Mouse (Mus musculus) left cerebral cortex, adult 11 months (tissue): ENCODE data around the gene Cwc15.
"Not testable (repeated sequence)": the region's sequence is repeated elsewhere in the genome, so short reads cannot be mapped to it uniquely, and the experiment has no call there.

ENCODE experiments used
- DNase-seq: peaks from one replicate; pipeline ENCODE4 v3.0.0; 2022; ENCODE audit warnings: low spot score

Gene Cwc15

GRCm38 (mm10) chr9:14500023-14500915 is at the start of gene Cwc15, which contains the start of gene Kdm4d:
TSS of gene Cwc15 (plus strand) at chr9:14500617.
TSS of gene Kdm4d (minus strand) at chr9:14500482.
- peak; percentile 94 for DNase-seq

DNA sequence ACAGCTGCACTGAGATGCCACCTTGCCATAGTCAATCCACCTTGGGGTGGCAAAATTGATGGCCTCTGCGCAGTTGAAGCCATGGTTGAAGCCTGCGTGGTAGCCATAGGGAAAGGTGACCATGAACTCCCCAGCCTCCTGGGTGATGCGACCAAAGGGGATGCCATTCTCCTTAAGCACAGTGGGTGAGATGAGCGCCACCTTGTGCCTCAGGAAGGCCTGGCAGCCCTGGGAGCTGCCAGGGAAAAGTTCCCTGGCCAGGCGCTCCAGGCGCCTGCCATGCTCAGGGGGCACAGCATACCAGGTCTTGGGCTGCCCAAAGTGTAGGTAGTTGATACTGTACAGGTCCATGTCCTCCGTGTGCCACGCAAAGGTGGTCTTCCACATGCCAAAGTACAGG is 49.3 kb upstream of the Cwc15 start:
- not testable (repeated sequence) for DNase-seq

GRCm38 (mm10) chr9:14456320-14456719 is 44.1 kb upstream of the Cwc15 start:
- no peak for DNase-seq

DNA sequence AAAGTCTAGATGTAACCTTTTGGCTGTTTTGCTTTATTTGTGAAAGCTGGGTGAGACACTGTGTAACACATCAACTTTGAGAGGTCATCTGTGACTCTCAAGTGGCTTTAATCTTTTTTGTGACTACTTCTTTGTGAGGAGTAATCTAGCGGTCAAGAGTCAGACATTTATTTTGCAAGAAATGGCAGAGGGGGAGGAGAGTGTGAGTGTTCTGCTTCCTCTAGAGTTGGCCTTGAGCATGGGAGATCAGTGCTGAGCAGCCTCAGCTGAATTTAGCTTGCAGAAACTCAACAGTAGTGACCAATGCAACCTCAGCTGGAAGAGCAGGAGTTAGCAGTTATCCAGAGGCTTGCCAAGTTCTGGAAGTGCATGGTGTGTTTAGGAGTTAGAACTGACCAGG is 37.9 kb upstream of the Cwc15 start:
- DNase-seq: not testable (repeated sequence)

DNA sequence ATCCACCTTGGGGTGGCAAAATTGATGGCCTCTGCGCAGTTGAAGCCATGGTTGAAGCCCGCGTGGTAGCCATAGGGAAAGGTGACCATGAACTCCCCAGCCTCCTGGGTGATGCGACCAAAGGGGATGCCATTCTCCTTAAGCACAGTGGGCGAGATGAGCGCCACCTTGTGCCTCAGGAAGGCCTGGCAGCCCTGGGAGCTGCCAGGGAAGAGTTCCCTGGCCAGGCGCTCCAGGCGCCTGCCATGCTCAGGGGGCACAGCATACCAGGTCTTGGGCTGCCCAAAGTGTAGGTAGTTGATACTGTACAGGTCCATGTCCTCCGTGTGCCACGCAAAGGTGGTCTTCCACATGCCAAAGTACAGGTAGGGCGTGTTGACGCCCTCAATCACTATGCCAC is 36.7 kb upstream of the Cwc15 start:
- not testable (repeated sequence) for DNase-seq

GRCm38 (mm10) chr9:14498896-14499705 is 1.3 kb upstream of the Cwc15 start:
- DNase-seq: no peak

DNA sequence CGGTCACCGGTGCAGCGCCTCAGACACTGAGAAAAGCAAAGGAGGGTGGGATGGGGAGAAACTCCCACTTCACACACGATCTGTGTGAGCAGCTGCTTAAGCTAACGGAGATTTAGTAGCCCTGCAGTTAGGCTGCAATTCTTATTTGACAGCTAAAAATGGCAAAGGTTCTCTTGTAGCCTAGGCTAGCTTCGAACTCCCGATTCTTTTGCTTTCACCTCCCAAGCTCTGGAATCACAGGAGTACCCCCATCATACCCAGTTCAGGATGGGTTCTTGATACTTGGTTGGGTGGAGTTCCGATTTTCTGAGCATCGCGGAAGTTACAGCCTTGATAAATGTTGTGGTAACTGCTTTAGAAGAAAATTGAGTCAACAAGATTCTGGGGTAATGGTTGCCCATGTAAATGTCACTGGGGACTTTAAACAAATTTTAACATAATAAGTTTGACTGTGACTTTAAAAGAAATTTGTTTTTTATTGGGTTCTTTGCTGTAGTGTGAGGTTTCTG is 553 bp downstream of the Cwc15 start:
- no peak for DNase-seq

- DNase-seq: peak; percentile 17
Observed at GRCm38 (mm10) chr9:14512633-14513445, 12.4 kb downstream of the Cwc15 start.

DNA sequence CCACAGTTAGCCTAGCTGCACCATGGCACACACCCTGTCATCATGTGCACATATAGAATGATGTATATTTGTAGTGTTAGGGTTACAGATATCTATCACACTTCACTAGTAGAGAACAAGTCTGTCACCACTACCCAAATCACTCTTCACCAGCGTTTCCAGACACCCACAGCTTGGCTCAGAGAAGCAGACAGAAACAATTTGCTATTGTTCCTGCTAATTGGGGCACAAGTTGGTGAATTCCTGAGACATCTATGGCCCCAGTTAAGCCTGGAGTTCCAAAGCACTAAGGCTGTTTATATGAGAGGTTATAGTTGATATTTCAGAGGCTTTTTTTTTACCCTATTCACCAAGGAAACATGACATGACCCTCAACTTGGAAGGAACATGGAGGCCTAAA is 16.9 kb downstream of the Cwc15 start:
- DNase-seq: no peak

GRCm38 (mm10) chr9:14518105-14518504 is 17.7 kb downstream of the Cwc15 start:
- no peak for DNase-seq

DNA sequence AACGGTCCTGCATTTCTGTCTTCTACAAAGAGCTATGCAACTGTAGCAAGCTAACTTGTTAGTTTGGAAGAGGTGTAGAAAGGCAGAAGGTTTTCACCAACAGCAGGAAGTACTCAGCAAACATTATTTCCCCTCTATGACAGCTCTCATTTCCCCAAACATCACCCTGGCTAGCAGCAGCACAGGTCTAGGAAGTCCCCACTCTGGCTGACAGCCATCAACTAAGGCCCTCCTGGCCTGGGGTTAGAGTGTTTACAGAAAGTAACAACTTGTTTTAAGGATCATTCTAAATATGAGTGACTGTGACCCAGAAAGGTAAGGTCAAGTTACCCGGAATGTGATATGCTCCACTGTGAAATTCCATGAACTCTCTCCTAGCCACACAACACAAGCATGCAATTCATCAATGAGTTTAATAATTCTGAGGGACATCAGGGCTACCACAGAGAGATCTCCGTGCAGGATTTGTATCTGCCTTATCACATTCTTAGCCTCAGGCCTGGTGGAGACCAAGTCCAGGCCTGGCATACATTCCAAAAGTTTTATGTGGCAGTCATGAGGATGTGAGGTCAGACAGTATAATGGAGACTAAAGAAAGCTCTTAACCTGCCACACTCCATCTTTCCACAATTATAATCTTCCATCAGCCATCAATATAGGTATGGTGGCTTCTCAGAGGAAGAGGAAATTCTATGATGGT is 20.7 kb downstream of the Cwc15 start:
- no peak for DNase-seq

DNA sequence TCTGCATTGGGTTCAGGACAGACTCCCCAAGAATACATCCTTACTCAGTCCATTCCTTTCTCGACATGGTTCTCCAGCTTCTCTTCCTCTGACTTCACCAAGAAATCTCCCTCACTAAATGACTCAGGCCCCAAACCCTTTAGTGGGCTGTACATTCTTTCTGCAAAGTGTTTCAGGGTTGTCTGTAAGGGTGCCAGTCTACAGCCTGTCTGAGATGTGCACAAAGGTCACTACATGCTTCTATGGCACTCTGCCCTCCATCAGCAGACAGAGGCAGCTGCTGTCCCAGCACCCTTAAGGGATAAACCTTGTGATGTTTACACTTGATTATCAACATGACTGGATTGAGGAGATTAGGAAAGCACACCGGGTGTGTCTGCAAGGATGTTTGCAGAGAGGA is 21.3 kb downstream of the Cwc15 start:
- DNase-seq: no peak

DNA sequence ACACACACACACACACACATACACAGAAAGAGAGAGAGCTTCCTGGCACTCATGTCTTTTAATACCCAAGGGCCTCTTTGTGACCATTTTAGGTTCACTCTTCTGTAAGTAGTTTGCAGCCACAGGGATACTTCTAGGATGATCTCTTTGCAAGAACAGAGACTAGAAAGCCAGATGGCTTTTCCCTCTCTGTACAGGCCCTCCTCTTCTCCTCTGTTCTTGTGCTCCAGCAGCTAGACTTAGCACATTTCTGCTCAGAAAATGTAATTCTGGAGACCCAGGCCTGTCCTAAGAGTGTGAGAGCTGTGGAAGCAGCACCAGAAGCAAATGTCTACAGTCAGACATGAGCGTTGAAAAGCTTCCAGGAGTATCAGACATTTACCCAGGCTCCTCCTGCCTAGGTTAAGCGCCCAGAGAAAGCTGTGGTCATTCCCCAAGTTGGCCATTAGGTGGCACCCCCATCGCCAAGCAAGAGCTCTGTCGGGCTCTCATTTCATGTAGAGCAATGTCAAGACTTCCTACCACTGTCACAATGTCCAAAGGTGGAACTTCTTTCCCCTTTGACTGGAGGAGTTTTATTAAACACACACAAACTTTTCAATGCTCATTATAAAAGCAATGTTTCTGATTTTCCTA is 23.1 kb downstream of the Cwc15 start:
- peak; percentile 63 for DNase-seq

DNA sequence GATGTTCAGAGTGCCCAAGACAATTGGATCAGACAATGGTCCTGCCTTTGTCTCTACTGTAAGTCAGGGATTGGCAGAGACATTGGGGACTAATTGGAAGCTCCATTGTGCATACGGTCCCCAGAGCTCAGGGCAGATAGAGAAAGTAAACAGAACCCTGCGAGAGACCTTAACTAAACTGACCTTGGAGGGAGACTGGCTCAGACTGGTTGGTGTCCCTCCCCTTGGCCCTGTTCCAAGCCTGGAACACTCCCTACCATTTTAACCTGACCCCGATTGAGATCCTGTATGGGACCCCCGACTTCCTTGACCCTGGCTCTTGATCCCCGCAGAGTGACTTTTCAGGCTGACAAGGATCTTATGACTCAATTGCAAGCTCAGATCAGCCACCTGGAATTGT is 29.6 kb downstream of the Cwc15 start:
- no peak for DNase-seq

DNA sequence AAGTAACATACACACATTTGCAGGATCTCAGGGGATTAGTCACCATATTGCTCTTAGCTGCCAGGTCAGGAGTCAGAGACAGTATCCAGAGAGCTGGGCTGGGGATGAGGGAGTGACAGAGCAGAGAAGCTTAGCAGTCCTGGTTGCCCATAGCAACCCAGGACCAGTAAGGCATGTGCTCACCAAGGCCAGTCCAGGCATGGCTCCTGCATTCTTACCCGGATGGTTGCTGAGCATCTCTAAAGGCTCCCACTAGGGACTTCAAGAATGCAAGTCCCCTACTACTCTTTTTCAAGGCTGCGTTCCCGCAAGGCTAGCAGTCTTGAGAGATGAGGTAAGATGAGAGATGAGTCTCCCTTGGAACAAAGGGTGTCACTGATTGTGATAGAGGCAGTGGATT is 31.9 kb downstream of the Cwc15 start:
- DNase-seq: no peak

DNA sequence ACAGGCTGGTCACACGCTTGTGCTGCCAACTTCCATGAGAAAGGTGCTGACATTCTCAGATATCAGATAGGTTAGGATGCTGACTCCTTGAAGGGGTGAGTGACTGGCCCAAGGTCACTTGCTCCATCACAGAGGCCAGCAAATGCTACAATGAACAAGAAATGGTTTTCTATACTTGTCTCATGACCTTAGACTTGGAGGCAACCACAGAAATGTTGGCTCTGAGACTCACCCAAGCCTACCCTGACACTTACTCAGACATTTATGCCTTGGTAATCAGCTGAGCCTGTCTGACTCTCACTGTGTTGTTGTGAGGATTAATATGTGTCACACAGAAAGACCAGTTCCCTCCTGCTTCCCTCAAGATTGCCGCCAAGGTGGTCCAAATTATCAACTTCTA is 33.2 kb downstream of the Cwc15 start:
- no peak for DNase-seq

DNA sequence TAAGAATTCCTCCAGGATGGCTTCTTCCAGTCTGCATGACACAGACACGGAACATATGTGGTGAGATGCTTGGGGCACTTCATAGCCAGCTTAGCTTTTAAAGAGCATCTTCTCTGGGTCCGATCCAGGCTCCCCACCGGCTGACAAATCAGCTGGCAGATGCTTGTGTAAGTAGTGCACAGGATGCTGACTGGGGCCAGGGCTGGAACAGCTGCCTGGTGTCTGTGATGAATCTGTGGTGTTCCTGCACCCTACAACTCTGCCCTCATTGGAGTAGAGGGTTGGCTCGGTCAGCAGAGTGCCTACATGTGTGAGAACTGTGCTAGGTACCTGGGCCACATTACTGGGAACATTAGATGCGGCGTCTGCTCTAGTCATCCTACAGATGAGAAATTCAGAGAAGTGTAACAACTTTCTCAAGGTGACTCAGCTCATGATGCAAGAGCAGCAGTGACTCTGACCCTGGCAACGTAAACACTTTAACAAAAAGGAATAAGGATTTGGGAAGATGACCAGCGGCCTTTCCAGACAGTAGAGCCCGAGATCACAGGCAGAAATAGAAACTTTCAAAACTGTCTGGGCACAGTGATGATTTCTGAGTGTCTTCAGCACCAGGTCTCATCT is 34.5 kb downstream of the Cwc15 start:
- no peak for DNase-seq

DNA sequence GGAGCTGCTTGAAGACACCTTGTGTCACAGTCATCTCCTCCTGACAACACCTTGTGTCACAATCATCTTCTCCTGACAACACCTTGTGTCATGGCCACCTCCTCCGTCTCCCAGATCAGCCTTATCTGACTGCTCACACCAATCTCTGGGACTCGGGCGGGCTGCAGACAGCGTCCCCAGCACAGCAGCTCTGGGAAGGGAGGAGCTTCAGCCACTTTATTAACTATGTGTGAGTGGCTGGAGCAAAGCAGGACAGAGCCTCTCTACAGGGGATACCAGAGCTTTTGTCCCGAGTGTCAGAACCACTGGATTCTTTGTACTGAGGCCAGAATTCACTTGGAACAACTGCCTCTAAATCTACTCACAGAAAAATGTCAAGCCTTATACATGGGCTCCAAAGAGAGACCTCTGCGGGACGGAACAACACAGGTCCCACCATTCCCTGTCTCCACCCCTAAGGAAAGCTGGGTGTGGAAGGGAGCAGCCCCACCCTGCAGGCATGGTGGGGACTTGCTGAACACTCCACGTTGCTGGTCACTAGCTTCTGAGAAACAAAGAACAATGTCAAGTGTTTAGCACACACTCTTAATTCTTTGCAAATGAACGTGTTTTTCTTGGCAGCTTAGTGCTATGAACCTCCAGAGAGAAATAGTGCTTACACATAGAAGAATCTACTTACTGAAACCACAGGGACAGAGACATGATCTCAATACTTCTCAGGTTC is 43.8 kb downstream of the Cwc15 start:
- DNase-seq: no peak

- no peak for DNase-seq
Observed at GRCm38 (mm10) chr9:14547584-14548365, 47.4 kb downstream of the Cwc15 start.
